Mouse (Mus musculus): ENCODE results near the gene Snx20. TPM values are rescaled to one million over a fixed set of nuclear protein-coding genes. Genes with fewer than 3 reads are reported as not detected.

Snx20 gene
- total RNA-seq, 2 experiments from 2014 or later, result 1.3 to 1.5 TPM

DNA sequence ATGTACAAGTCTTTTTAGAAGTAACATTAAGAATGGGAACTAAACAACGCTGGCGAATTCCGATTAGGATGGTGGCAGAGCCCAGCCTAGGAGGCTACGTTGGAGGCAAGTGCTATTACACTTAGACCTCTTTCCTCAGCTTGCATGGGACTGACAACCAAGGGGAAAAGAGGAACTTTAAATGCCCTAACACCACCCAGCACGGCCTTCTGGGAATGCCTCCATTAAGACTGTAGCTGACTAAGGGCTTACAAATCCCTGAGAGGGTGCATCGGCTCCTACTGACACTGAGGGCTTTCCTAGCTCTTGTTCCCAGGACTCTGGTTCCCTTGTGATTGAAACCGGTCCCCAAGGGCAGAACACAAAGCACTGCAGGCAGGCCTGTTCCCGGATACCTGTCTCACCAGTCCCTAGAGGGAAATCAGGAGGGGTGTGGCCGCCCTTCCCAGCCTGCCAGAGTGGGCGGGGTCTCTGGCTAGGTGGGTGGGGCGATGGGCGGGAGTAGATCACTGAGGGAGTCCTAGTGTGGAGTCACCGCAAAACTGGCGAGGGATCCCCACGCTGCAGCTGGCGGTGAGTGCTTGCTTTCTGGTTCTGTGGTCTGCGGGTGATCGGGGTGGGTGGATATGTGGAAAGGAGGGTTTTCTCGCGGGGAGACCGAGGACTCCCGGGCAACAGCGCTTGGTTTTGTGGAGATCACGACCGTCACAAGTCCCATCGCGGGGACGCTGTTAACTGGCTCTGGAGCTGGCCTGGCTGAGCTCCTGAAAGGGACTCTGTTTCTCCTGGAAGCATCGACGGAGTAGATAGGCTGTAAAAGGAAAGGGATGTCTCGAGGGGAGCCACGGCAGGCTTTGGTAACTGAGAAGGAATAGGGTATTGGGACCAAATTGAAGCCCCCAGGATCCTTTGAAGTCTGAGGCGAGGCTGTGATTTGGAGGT, 11.2 kb upstream of the Snx20 start, which contains the start of gene Nod2:
Gene Nod2, plus strand, starts transcription at position 479 of the 942 bp plus-strand sequence.
- DNase-seq (ENCODE audit: low spot score in 2 of 2), result peak; percentile 44 to 58

DNA sequence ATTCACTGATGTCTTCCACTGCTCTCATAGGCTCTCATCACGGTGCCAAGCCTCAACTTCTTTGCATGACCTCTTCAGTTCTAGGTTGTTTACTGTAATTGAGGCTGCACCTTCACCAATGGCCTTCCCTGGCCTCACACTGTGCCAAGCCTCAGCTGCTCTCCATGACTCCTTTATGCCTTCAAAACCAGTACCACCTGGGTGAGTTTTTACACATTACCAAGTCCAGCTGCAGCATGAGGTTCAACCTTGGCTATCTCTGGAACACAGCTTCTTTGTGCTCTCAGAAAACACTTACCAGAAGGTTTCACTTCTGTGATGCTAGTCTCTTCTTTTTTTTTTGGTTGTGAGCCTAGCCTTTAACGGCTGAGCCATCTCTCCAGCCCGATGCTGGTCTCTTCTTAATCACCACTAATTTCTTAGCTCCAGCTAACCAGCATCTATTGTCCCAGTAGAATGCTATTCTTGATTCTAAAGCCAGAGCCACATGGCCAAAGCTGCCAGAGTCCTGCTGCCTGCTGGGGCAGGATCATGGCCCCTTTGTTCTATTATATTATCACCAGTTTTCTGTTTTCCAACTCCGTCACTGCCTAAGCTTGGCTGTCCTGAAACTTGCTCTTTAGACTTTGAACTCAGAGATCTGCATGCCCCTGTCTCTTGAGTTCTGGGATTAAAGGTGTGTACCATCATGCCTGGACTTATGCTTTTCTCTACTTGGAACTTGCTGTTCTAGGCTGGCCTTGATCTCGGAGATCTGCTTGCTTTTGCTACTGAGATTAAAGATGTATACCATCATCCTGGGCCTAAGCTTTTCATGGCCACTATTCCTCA, 7.0 kb upstream of the Snx20 start:
- no peak for DNase-seq (ENCODE audit: low spot score in 2 of 2)

DNA sequence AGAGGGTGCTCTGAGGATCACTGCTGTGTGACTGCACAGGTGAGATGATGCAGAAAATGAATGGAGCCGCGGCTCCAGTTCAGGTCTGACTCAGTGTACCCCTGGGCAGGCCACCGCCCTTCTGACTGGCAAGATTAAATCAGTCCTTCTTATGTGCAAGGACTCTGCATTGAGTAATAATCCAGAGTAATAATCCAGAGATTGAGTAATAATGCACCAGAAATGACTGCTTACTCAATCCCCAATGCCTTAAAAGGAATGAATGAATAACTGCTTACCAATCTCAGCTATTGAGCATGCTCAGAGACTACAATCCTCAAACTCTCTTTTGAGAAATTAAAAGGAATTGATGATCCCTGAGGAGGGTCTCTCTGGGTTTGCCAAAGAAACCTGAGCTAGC, 3.0 kb upstream of the Snx20 start:
- DNase-seq (ENCODE audit: low spot score in 2 of 2), result no peak

DNA sequence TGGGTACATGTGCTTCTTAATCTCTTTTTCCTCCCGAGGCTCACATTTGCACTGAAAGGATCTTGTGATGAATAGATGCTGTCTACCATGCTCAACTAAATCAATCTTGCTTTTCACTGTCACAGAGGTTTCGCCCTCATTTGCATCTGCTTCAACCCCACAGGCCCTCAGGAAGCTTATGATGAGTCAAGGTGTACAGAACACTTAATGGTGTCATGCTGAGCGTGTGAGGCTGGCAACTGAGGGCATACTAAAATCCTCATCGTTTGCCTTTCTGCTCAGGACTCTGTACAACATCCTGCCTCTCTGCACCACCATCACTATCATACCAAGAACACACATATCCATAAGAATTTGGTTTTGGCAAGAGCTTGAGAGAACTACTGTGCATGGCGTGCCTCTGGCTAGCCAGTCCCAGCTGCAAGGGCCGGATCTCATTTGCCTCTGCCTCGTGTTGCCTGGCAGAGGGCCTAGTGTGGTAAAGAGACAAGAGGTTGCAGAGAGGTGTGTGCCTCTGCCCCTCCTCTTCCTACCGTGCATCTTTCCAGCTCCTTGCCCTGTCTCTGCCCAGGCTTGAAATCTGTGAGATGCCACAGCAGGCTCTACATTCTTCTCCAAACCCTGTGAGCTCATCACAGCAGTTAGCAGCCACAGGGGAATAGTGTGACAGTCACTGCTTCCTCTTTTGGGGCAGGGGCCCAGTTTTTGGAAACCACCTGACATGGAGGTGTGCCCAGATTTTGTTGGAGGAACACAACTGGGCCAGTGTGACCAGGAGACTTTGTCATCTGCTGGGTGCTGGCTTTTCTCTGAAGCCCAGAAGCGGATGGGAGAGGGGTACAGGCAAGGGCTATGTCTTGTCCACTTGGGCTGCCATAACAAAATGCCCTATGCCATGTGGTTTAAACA, 1.4 kb upstream of the Snx20 start:
- no peak for DNase-seq (ENCODE audit: low spot score in 2 of 2)

DNA sequence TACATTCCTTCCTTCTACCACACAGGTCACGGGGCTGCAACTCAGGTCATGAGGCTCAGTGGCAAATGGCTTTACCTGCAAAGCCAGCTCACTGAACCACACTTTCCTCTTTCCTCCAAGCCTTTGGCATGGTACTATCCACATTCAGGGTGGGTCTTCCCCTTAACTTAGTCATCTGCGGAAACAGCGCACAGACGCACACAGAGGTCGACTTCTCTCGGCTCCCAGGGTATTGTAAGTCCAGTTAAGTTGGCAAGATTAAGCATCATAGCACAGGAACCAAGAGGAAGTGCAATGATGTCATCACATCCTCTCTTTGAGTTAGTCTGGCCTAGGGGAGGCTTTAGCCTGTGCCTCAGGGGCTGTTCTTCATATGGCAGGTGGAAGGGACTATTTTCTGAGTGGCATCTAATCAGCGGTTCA, 2.6 kb downstream of the Snx20 start:
- no peak for DNase-seq (ENCODE audit: low spot score in 2 of 2)

DNA sequence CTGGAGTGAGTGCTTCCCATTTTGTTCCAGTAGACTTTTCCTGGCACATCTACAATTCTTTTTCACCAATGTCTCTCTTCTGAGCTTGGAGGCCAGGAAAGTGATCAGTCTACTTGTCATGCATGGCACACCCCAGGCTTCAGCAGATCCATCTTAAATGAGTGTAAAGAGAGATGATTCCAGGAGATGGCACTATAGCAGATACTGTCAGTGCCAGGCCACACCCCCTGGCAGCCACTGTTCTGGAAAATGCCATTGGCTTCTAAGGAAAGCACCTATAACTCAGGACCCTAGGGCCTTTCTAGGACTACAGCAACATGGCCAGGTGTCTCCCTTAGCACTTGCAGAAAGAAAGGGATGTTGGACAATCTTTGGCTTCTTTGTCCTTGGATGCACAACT, 4.8 kb downstream of the Snx20 start:
- no peak for DNase-seq (ENCODE audit: low spot score in 2 of 2)

DNA sequence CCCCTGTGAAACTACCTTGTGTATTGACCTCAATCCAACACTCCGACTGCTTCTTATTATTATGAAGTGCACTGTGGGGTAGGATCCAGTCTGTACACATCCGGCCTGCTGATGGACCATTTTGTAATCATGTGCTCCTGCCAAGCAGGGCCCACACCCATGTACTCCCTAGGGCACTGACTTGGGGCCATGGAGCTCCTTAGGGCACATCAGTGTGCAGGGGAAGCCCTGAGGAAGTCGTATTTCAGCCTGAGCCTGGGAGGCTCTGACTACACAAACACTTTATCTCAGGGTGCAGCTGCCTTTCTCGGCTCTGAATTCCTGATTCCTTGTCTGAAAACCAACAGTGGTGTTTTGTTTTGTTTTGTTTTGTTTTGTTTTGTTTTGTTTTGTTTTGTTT, 5.7 kb downstream of the Snx20 start:
- DNase-seq (ENCODE audit: low spot score in 2 of 2), result no peak

DNA sequence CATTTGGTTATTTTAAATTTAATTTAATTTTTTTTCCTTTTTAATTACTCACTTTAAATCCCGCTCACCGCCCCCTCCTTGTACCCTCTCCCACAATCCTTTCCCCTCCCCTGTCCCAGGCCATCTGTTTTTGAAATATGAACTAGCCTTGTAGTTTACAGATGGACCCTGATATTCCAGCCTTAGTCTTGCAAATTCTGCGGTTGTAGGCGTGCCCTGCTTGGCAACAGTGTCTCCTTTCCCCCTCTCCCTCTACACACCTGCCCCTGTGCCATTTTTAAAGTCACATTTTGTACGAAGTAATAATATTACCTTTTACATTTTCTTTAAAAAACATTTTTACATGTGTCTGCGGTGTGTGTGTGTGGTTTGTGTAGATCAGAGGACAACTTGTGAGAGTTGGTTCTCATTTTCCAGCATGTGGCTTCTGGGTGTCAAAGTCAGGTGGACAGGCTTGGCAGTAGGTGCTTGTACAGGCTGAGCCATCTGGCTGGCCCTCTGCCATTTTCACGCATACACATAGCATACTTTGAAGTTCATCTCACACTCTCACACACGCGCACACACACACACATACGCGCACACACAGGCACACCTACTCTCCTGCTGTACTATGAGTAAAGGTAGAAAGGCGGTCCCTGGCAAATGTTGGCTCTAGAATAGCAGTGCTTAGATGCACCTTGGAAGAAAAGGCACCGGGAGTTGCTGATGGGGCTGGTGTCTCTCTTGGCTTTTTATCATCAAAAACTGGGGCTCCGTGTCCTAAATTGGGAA, 7.7 kb downstream of the Snx20 start:
- DNase-seq (ENCODE audit: low spot score in 2 of 2), result no peak

DNA sequence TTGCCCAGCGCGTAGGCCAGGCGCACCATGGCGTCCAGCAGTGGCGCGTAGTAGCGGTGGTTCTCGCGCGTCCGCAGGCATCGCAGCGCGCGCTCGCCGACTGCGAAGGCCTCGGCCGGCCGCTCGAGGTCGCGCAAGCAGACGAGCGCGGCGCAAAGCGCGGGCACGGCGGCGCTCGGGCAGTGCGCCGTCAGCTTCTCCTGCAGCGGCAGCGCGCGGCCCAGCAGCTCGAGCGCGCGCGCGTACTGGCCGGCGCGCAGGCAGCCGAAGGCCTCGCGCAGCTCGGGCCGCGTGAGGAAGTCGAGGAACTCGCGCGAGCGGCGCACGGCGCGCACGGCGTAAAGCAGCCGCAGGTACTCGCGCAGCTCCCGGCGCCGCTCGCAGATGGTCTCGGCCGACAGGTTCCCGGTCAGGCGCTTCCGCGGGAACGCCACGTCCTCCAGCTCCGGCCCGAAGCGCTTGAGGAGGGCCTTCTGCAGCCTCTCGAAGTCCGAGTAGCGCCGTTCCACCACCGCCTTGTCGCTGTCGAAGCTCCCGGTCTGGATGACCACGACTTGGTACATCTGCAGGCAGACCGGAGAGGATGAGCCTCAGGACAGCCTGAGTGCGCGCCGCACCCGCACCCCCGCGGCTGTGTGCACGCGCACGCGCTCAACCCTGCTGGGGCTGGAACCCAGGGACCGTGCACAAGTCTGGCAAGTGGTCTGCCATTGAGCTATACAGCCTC, 8.5 kb downstream of the Snx20 start:
- DNase-seq (ENCODE audit: low spot score in 2 of 2), result peak; percentile 55 to 80

DNA sequence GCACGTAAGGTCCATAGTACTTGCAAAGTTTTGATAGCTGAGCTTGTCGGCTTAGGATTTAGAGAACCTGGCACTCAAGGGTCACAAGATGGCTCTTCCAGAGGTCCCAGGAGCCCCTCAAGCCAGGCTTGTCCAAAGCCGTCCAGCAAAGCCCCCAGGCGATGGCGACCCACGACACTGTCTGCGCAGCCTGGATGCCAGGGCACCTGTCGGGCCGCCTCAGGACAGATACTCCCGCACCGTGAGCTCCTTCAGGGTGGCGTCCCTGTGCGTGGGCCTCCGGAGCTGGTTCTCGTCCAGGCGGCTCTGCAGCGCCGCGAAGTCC, 9.0 kb downstream of the Snx20 start:
- peak in 1 of 2 experiments; percentile 24 for DNase-seq (ENCODE audit: low spot score in 2 of 2)

DNA sequence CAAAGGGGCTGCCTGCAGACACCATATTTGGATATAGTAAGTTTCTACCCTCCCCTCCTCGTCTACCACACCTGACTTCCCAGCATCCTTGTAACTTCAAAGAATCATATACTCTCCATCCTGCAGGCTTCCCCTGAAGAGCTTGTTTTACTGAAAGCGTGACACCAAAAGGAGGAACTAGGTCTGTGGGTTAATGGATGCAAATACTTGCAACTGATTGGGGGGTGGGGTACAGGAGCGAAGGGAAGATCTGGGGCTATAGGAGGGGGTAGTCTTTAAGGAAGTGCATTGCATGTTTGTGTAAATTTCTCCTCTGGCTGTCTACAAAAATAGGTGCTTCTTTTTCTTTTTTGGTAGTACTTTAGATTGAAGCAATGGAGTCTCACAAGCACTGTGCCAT, 9.5 kb downstream of the Snx20 start:
- DNase-seq (ENCODE audit: low spot score in 2 of 2), result no peak

DNA sequence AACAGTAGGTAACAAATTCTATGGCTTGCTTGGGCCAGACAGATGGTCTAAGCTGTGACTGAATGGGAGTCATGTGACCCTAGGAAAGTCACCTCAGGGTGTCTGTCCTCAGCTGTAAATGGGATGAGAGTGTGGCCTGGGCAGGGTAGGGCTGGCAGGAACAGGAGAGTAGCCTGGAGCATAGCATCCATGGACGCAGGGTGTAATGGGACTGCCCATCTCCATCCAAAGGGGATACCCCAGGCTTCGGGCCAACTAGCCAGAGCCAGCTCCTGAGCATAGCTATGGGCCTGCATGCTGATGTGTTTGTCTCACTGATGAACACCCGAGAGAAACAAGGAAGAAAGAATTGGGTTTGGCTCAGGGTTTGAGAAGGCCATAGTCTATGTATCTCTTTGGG, 11.7 kb downstream of the Snx20 start:
- DNase-seq (ENCODE audit: low spot score in 2 of 2), result no peak

DNA sequence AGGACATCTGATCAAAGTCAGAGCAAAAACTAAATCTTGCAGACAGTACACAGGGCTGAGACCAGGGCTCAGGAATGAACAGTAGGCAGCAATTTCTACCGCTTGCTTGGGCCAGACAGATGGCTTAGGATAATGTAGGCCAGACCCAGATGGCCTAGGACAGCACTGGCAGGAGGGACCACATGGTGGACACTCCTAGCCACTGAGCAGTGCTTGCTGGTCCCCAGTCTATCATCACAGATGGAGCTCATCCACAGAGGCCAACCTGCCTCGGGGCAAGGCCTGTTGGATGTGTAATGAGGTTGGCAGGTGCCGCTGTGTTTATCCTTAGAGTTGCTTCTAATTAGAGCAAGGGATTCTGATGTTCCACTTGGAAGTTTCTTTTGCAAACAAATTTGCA, 12.6 kb downstream of the Snx20 start:
- no peak for DNase-seq (ENCODE audit: low spot score in 2 of 2)

DNA sequence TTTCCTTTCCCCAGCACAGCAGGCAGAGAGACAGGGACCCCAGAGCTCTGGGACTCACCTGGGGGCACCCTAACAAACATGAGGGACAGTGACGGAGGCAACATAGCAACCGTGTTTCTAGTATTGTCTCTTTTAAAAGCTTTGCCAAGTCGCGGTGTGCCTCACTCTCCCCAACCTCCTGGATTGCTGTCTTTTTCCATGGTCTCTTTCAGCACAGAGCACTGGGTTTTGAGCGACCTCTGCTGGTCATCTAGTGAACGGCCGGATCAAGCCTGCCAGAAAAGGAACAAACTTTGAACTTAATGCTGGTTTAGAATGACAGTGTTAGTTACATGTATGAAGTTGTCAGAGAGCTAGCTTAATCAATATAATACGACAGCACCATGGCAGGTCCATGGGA, 14.5 kb downstream of the Snx20 start:
- DNase-seq (ENCODE audit: low spot score in 2 of 2), result peak; percentile 56 to 71

DNA sequence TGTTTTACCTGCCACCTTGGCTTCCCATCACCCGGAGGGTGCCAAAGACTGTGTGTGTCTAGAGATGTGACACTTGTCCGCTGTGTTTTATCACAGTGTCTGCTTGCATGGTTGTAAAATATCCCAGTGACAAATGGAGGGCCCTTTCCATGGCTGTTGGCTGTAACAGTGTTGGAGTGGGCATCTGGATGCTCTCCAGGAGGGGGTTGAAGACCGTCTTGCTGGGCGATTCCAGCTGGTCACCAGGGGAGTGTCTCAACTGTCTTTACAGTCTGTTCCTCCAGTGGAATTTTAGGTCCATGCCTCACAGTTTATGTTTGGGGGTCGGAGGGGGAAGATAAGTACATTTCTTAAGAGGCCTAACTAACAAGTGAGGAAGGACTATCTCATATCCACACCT, 15.0 kb downstream of the Snx20 start:
- DNase-seq (ENCODE audit: low spot score in 2 of 2), result no peak

DNA sequence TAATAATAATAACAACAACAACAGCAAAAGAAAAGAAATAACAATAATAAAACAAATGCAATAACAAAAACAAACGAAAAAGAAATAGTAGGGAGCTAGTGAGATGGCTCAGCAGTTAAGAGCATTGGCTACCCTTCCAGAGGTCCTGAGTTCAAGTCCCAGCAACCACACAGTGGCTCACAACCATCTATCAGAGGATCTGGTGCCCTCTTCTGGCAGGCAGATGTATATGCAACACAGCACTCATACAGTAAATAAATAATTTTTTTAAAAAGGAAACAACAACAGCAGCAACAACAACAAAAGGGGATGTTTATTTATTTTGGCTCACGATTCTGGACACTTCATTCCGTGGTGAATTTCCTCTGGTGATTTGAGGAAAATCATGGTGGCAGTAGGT, 16.4 kb downstream of the Snx20 start:
- DNase-seq (ENCODE audit: low spot score in 2 of 2), result no peak

DNA sequence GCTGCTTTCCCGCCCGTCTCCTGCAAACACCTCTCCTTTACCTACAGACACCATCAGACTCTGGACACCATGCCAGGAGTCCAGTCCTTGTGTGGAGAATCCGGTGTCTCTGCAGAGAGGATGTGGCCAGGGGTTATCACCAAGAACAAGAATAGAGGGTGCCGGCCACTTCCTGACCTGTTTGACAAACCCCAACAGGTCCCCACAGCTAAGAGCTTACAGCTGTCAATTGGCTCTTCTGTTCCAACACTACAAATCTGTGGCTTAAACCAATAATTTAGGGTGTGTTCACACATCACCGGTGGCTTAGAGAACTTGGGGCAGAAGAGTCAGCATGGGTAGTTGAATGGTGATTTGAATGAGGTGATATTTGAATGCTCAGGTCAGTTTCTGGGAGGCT, 17.3 kb downstream of the Snx20 start:
- DNase-seq (ENCODE audit: low spot score in 2 of 2), result no peak

DNA sequence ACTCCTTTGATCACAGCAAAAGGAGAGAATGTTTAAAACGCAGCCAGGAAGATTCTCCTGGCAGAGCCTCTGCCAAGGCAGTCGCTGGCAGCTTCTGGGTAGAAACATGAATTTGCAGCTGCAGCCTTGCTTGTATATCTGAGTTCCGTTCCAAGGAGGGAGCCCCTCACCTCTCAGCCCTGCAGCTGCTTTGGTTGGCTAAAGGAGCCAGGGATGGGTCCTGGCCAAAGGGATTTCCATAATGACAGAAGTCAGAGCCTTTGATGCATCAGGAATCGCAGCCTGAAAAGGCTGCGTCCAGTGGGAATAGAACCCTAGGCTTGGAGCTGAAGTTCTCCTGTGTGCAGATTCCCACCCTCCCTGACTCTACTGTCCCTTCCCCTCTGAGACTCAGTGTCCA, 20.9 kb downstream of the Snx20 start:
- no peak for DNase-seq (ENCODE audit: low spot score in 2 of 2)

DNA sequence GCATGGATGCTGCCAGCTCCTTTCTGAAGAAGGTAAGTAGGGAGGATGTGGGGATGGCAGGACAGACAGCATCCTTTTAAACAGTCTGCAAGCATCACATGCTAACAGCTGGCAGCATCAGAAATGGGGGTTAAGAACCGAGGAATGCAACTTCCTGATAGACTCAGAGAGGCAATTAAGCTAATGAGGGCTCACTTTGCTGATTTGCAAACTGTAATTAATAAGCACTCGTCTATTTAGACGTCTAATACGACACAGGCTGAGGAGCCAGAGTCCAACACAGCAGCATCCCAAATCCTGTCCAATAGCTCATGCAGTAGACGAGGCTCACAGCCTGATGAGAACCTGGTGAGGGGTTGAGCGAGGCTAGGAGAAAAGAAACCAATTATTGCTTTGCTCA, 25.7 kb downstream of the Snx20 start:
- no peak for DNase-seq (ENCODE audit: low spot score in 2 of 2)

DNA sequence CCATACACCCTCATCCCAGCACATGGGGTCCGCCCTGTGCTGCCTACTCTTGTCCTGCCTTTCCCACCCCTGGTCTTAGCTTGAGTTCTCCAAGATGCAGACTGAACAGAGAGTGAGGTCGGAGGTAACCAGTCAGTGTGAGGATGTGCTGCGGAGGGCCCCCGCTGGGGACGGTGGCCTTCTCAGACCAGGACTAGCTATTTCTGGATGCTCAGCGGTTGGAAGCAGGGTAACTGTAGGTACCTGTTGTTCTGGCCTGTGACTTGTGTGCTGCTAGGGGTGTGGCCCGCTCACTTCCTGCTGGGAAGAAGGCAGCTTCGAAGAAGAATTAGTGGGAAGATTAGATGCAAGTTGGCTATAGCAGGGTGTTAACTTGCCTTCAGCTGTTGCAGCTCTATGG, 26.9 kb downstream of the Snx20 start:
- no peak for DNase-seq (ENCODE audit: low spot score in 2 of 2)
